Mouse (Mus musculus) frontal cortex, postnatal 36 days (tissue): ENCODE measurements at regions not wholly inside any gene's neighbourhood (a gene's known extent, or its start where the extent isn't known, plus 50 kb on each side); places are given as distances from the start of the nearest gene placed in this dataset.
A peak's percentile ranks its signal among the peaks of the same experiment; 100 is the strongest.
"Not testable (repeated sequence)": the region's sequence is repeated elsewhere in the genome, so short reads cannot be mapped to it uniquely, and the experiment has no call there.

Experiments used
- DNase-seq, 2 experiments: peaks; one replicate each; pipeline ENCODE4 v3.0.0; 2022; ENCODE audit warnings: low spot score in 2 of 2

DNA sequence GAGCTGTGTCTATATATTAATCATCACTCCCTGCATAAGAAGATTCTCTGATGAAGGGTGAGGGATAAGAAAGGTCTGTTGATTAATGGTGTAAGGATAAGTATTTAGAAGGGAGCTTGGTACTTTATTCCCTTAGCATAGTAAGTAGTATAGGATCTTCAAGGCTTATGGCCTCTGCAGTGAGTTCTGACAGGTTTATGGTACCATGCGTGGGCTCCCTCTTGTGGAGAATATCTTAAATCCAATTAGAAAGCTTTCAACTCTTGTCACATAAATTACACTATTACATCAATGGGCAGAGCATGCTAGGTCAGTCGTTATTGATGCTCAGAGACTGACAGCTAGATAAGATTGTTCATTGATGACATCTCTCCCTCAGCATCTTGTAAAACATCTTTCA lies 112.7 kb upstream of the Grin3a start:
- peak in 1 of 2 experiments; percentile 32 for DNase-seq

DNA sequence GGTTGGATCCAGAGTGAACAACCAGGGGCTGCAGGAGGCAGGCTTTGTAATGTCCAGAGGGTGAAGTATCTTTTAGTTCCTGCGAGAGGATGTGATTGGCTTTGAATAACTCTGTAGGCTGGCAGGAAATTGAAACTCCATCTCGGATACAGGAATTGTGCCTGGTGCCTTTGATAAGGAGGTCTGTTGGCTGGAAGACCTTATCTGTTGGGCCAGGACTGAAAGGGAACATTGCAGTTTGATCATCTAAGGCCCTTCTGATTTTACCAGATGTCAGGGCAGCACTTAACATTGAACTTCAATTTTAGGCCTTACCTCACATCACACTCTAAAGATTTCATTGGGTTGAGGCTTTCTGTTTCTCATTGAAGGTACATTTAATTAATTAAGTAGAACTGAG lies 111.3 kb upstream of the Grin3a start:
- no peak for DNase-seq

DNA sequence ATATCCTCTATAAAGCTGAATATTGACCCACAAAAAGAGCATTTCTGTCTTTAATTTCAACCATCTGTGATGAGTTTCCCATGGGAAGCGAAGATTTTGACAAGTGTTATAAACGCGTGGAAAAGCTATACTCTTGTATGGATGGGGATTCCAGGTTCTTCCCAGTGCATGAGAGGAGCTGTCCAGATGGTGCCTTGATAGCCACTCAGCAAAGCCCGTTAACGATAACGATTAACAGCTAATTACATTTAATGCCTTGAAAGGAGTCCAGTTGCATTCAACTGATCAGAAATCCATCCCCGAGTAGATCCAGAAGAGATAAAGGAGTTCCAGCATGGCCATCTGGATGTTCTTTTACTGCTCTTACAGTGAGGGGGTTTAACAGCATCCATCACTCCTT lies 100.8 kb upstream of the Grin3a start:
- DNase-seq: no peak

DNA sequence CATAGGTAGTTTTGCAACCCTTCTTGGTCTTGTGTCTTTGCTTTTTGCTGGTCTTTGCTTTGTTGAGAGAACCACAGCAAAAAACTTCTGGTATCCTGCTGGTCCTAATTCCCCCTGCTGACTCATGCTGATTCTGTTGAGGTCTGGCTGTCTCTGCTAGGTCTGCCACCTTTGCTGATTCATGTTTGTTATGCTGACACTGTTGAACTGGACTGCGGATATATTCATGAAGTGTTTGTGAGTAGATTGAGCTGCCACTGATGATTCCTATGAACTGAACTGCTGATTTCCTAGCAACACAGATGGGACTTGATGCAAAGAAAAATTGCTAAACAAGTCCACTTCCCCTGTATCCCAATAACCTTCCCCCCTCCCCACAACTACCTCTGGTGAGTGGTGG lies 91.9 kb upstream of the Grin3a start:
- no peak for DNase-seq

DNA sequence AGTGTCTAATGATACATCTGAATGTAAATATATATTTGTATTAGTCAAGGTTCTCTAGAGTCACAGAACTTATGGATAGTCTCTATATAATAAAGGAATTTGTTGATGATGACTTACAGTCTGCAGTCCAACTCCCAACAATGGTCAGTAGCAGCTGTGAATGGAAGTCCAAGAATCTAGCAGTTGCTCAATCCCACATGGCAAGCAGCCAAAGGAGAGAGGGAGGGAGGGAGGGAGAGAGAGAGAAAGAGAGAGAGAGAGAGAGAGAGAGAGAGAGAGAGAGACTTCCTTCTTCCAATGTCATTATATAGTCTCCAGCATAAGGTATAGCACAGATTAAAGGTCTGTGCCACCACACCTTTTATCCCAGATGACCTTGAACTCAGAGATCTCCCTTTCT lies 84.1 kb upstream of the Grin3a start:
- DNase-seq: not testable (repeated sequence)

DNA sequence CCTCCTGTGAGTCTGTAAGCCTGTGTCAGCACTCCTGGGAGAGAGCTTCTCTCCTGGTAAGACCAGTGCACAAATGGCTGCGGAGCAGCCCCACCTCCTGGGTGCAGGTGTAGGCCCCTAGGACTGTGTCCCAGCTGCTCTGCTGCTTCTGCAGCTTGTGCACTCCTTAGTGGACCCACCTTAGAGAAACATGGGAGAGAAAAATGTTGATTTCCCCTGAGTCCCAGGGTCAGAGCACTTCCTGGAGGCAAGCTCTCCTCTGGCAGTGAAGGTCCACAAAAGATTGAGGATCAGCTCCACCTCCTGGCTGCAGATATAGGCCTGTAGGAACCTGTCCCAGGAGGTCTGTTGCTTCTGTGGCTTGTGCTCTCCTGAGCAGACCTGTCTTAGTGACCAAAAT lies 81.5 kb upstream of the Grin3a start:
- no peak for DNase-seq

DNA sequence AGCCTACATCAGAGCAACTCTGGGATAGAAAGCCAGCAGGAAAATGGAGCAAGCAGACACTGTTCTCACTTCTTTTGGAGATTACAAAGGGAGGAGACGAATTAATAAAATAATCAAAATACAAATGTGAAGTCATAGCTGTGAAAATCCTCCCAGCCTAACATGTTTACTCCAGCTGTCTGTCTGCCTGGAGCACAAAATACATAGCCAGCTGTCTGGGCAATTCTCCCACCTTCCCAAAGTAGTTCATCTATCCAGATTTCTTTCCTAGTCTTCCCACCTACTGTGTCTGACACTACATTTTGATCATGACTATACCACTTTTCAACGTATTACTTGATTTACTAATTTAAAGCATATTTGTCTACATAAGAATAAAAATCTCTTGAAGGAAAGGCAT lies 68.7 kb upstream of the Grin3a start:
- DNase-seq: peak in 1 of 2 experiments; percentile 8

DNA sequence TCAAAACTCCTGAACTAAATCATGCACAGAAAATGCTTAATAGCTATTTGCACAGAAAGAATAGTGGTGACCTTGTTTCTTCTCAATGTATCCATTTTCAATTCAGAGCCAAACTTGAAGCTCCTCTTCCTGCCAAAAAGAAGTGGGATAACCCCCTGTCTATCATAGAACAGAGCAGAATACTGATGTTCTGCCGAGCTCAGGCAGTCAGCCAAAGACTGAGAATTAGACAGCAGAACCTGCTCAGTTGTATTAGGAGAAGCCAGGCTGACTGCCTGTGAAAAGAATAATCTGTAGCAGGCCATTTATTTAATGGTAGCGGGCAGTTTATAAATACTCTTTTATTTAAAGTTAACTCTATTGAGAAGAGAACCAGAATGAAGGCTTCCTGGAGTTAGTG lies 68.1 kb upstream of the Grin3a start:
- peak; percentile 24 to 43 for DNase-seq
